Mouse (Mus musculus) liver, embryonic 11.5 days (tissue): ENCODE data around the gene Gatb. TPM values are rescaled to one million over a fixed set of nuclear protein-coding genes. Genes with fewer than 3 reads are reported as not detected.

Experiments
- ATAC-seq: fragments of 200-750 bp; cut with Nextera tagmentation; replicated peaks from 2 replicates; pipeline ENCODE4 v1.8.0; 2017; ENCODE audit warnings: moderate number of reproducible peaks, mild to moderate bottlenecking, moderate TSS enrichment, moderate library complexity; ENCODE audit not compliant: low FRiP score
- DNase-seq: peaks from one replicate; pipeline ENCODE4 v3.0.0-alpha.2; 2017; ENCODE audit warnings: low spot score
- H3K27ac ChIP-seq: fragments of 300-500 bp; sonication (generic); 2 replicates; pipeline ENCODE4 v1.5.1; 2014; ENCODE audit warnings: mild to moderate bottlenecking, low read depth, low read length, control low read depth
- H3K27me3 ChIP-seq: fragments of 300-500 bp; sonication (generic); replicated peaks from 2 replicates; pipeline ENCODE4 v1.6.1; 2014; ENCODE audit warnings: low read length, mixed read lengths; ENCODE audit not compliant: control insufficient read depth, insufficient read depth
- H3K36me3 ChIP-seq: fragments of 300-500 bp; sonication (generic); 2 replicates; pipeline ENCODE4 v1.6.1; 2014; ENCODE audit warnings: mild to moderate bottlenecking, low read length, moderate library complexity, mixed read lengths; ENCODE audit not compliant: control insufficient read depth, insufficient read depth
- H3K4me1 ChIP-seq: fragments of 300-500 bp; sonication (generic); replicated peaks from 2 replicates; pipeline ENCODE4 v1.6.1; 2014; ENCODE audit warnings: low read length, mixed read lengths; ENCODE audit not compliant: control insufficient read depth, insufficient read depth
- H3K4me2 ChIP-seq: fragments of 300-500 bp; sonication (generic); 2 replicates; pipeline ENCODE4 v1.6.1; 2014; ENCODE audit warnings: mild to moderate bottlenecking, control low read depth, moderate library complexity
- H3K4me3 ChIP-seq: fragments of 300-500 bp; sonication (generic); 2 replicates; pipeline ENCODE4 v1.5.1; 2014; ENCODE audit warnings: low read depth, low read length, control low read depth
- H3K9ac ChIP-seq: fragments of 300-500 bp; sonication (generic); 2 replicates; pipeline ENCODE4 v1.6.1; 2014; ENCODE audit warnings: low read depth, low read length, control low read depth
- H3K9me3 ChIP-seq: fragments of 300-500 bp; sonication (generic); 2 replicates; pipeline ENCODE4 v1.6.1; 2016; ENCODE audit warnings: low read length, inconsistent platforms, mixed read lengths; ENCODE audit not compliant: control insufficient read depth
- WGBS: fragments of 180-500 bp; shearing (Covaris S2); extraction: QIAGEN DNeasy Blood & Tissue Kit; methylation state at CpG from one replicate; pipeline ENCODE4 v1.1.7; 2014; 5-methylcytosine and 5-hydroxymethylcytosine counted together
- polyA plus RNA-seq: library from polyadenylated mRNA; unstranded; fragments of >200 nt; fragmentation: Nextera tagmentation; extraction: Ambion mirVana; gene quantifications from 2 replicates; pipeline ENCODE4 v1.2.1, GENCODE M21; 2014

The Gatb gene
- polyA plus RNA-seq, 1 experiment from 2014 or later = 32.9 TPM

GRCm38 (mm10) chr3:85635591-85635990, 61.7 kb downstream of the Gatb start:
- Histone ChIP-seq H3K4me2 (no peak overlapping the region), H3K4me1 (no peaks in the 10 kb centered on the region), H3K4me3 (no peak overlapping the region), H3K27ac (no peak overlapping the region), H3K9ac (no peak overlapping the region), H3K36me3 (no peaks in the 10 kb centered on the region), H3K9me3 (no peaks in the 10 kb centered on the region), H3K27me3 (no peaks in the 10 kb centered on the region)
- 90% methylated on average over 2 of the region's 2 CpGs for WGBS
- DNase-seq (no peak), ATAC-seq (no peak)

GRCm38 (mm10) chr3:85636716-85637447, 63.0 kb downstream of the Gatb start:
- 89% methylated on average over 5 of the region's 5 CpGs for WGBS
- H3K9ac ChIP-seq = no peak overlapping the region
- no peak overlapping the region for H3K4me3 ChIP-seq
- DNase-seq (no peak), ATAC-seq (no peak)
- no peak overlapping the region for H3K27ac ChIP-seq
- H3K36me3 ChIP-seq = no peaks in the 10 kb centered on the region
- H3K27me3 ChIP-seq = no peaks in the 10 kb centered on the region
- H3K4me1 ChIP-seq = no peaks in the 10 kb centered on the region
- no peaks in the 10 kb centered on the region for H3K9me3 ChIP-seq
- no peak overlapping the region for H3K4me2 ChIP-seq

DNA sequence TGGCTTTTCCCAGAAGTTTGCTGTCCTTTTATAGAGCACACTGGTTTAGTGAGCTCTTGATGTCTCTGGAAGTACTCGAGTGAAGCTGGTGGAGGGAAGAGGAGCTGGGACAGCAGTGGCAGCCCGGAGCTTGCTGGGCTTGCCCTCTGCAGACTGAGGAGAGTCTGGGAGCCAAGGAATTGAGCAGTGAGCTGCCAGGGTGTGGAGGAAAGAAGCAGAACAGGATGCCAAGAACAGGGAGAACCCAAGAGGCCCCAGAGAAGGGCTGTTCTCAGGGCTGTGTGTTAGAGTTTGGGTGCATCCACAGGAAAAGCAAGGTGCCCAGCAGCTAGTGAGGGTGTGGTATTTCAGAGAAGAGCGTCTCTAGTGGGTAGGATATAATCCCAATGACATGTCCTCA, 67.8 kb downstream of the Gatb start:
- Histone ChIP-seq H3K36me3 (no peaks in the 10 kb centered on the region), H3K4me2 (no peak overlapping the region), H3K4me3 (no peak overlapping the region), H3K9me3 (no peaks in the 10 kb centered on the region), H3K27me3 (no peaks in the 10 kb centered on the region), H3K9ac (no peak overlapping the region), H3K27ac (no peak overlapping the region), H3K4me1 (no peaks in the 10 kb centered on the region)
- no peak for DNase-seq
- no peak for ATAC-seq
- WGBS = 79% methylated on average over 3 of the region's 3 CpGs

GRCm38 (mm10) chr3:85644814-85645213, 70.9 kb downstream of the Gatb start:
- 89% methylated on average over 3 of the region's 3 CpGs for WGBS
- Histone ChIP-seq H3K36me3 (no peaks in the 10 kb centered on the region), H3K27me3 (no peaks in the 10 kb centered on the region), H3K9ac (no peak overlapping the region), H3K4me2 (no peak overlapping the region), H3K4me3 (no peak overlapping the region), H3K9me3 (no peaks in the 10 kb centered on the region), H3K27ac (no peak overlapping the region), H3K4me1 (no peaks in the 10 kb centered on the region)
- DNase-seq (no peak), ATAC-seq (no peak)

DNA sequence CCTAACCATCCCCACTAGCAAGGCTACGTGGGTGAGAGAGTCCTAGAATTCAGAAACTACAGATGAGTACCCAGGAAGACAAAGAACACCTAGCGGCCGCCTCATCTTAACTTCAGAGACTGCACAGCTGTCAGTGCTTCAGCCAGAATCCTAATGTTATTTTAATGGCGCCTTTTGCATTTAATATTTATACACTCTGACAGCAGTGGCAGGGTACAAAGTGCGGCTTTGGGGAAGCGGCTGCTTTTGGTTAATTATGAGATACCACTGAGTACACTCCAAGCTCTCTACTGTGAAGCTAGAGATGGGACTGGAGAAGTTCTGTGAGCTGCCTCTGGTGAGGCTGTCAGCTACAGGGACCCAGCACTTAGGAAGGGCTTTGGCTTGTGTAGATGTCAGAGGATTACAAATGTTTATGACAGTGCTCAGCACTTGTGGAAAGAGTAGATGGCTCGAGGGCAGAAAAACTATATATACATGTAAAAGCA, 71.6 kb downstream of the Gatb start:
- no peak overlapping the region for H3K9ac ChIP-seq

GRCm38 (mm10) chr3:85649176-85649575, 75.3 kb downstream of the Gatb start:
- DNase-seq = no peak
- H3K4me1 ChIP-seq = peaks cover 8% of the 10 kb centered on the region; the same call in 1 of the 2 replicates
- H3K27me3 ChIP-seq = no peaks in the 10 kb centered on the region
- H3K9me3 ChIP-seq = no peaks in the 10 kb centered on the region
- WGBS = 89% methylated on average over 4 of the region's 4 CpGs
- H3K4me2 ChIP-seq = no peak overlapping the region
- no peak overlapping the region for H3K27ac ChIP-seq
- H3K9ac ChIP-seq = no peak overlapping the region
- H3K36me3 ChIP-seq = no peaks in the 10 kb centered on the region
- H3K4me3 ChIP-seq = no peak overlapping the region
- ATAC-seq = no peak

More for the DNA sequence above, 71.6 kb downstream of the Gatb start:
- ATAC-seq (no peak), DNase-seq (no peak)
- no peaks in the 10 kb centered on the region for H3K9me3 ChIP-seq
- no peaks in the 10 kb centered on the region for H3K27me3 ChIP-seq
- no peak overlapping the region for H3K4me2 ChIP-seq
- H3K27ac ChIP-seq = no peak overlapping the region
- H3K4me1 ChIP-seq = no peaks in the 10 kb centered on the region
- 91% methylated on average over 7 of the region's 7 CpGs for WGBS
- no peaks in the 10 kb centered on the region for H3K36me3 ChIP-seq
- H3K4me3 ChIP-seq = no peak overlapping the region

DNA sequence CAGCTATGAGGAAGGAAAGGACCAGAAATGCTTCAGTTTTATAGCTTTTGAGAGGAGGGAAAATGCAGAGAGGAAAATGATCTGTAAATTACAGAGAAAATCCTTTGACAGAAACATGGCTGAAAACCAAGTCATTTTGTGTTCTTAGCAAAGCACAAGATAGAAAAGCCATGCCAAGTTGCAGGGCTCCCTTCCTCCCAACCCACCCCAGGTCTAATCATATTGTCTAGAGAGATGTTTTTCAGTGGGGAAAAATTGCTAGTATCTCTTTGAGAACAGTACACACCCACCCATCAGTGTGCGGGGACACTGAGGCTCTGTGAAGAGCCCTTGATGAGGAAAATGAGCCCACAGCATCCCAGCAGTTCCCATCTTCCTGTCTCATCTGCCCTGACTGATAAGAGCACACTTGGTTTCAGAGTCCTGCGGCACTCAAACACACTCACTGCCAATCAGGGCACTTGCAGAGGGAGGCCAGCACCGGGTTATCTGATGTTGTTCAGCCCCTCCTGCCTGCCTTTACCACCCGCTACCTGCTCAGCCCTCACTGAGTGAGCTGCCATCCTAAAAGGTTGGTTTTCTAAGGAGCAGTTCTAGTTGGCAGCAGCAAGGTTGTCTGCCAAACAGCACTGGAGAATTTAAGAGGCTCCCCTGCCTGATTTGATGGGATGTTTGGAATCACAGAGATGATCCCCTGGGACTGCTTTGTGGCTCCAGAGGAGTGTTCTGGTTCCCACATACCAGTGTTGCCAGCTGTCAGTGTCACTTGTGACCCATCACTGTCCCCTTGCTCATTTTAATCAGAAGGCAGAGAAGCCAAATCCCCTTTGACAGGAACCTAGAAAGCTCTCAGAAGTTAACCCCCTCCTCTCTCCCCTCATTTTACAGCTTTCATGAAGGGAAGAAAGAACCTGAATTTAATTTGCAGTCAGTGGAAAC, 79.1 kb downstream of the Gatb start:
- Histone ChIP-seq H3K4me2 (no peak overlapping the region), H3K4me3 (no peak overlapping the region), H3K36me3 (no peaks in the 10 kb centered on the region), H3K9ac (no peak overlapping the region), H3K27ac (no peak overlapping the region), H3K4me1 (peaks cover 8% of the 10 kb centered on the region; the same call in 1 of the 2 replicates), H3K27me3 (no peaks in the 10 kb centered on the region), H3K9me3 (no peaks in the 10 kb centered on the region)
- peak; percentile 51; the same call in 1 of the 2 replicates for ATAC-seq
- WGBS = 37% methylated on average over 4 of the region's 4 CpGs
- DNase-seq = no peak

DNA sequence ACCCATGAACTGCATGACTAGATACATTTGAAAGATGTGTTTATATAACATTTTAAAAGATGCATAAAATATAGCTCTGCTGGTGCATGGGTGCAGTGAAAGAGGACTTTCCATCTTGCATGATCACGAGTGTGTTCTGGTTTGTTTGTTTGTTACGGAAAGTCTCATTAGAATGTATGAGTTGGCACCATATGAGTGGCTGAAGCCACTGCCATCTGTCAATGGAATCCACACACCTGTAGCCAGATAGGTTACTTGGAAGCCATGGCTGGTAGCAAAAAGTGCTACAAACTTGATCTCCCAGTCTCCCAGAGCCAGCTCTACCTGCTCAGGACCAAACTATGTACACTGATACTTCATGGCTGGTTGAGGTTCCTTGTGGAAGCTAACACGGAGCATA, 81.6 kb downstream of the Gatb start:
- 92% methylated on average over 3 of the region's 3 CpGs for WGBS

More for the DNA sequence above, 81.6 kb downstream of the Gatb start:
- no peak for DNase-seq
- Histone ChIP-seq H3K9ac (no peak overlapping the region), H3K4me1 (peaks cover 8% of the 10 kb centered on the region; the same call in 1 of the 2 replicates), H3K4me2 (no peak overlapping the region), H3K9me3 (no peaks in the 10 kb centered on the region), H3K27ac (no peak overlapping the region), H3K27me3 (no peaks in the 10 kb centered on the region), H3K36me3 (no peaks in the 10 kb centered on the region), H3K4me3 (no peak overlapping the region)
- no peak for ATAC-seq
